Mouse (Mus musculus) left cerebral cortex, adult 11 months (tissue): ENCODE data around the gene Txlng.
"Not testable (repeated sequence)": the region's sequence is repeated elsewhere in the genome, so short reads cannot be mapped to it uniquely, and the experiment has no call there.

Experiments used
- DNase-seq: peaks from one replicate; pipeline ENCODE4 v3.0.0; 2022; ENCODE audit warnings: low spot score

The Txlng gene

DNA sequence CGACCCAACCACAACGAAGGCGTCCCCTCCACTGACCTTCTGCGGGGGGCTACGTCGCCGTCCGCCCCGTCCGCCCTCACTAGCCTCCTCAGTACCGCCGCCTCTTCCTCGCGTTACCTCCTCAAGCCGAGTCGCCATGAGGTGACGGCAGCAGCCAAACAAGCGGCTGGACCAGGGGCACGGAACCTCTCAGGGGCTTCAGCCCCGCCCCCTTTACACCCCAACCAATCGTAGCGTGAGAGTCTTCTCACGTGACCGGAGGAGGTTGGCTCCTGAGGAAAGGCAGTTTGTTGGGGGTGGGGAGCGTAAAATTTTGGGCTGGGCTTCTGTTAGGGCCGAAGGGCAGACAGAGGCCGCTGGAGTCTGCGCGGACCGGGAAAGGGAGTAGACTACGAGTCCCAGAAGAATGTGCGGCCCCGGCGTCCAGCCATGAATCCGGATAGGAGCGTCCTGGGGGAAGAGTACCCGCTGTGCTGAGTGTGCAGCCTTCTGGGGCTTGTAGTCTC lies at the start of gene Txlng:
Gene Txlng, minus strand, starts transcription at position 252 of the 506 bp plus-strand sequence.
- peak; percentile 94 for DNase-seq

GRCm38 (mm10) chrX:162878236-162878635 lies 49.0 kb upstream of the Txlng start:
- DNase-seq: no peak

GRCm38 (mm10) chrX:162873761-162874160 lies 44.5 kb upstream of the Txlng start:
- no peak for DNase-seq

- DNase-seq: no peak
Measured at GRCm38 (mm10) chrX:162871734-162872517, 42.7 kb upstream of the Txlng start.

DNA sequence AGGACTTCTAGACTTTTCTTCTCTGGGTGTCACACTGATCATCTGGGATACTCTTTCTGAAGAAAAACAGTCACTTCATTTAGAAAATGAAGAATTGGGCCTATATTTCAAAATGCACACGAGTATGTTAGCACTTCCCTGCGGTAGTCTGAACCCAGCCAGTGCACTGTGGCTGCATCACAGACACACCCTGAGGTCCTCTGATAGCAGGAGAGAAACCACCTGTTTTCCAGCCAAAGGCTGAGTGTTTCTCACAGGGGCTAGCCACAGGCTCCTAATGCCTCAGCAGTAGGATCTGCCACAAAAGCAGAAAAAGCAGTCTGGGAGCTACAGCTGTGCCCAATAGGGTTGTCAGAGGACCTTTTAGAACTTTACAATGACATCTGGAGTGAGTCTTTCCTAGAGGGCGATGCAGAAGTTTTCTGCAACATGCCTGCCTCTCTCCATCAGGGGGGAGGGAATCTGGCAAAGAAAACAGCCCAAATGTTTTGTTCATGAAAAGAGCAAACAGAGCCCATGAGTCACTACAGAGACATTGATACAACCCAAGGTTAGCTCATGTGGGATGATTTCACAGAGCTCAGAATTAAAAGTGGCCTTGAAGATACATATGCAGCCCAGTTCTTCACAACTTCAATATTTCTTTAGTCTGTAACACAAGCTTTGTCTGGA lies 39.2 kb upstream of the Txlng start:
- DNase-seq: no peak

- DNase-seq: no peak
Measured at GRCm38 (mm10) chrX:162848682-162849081, 19.4 kb upstream of the Txlng start.

DNA sequence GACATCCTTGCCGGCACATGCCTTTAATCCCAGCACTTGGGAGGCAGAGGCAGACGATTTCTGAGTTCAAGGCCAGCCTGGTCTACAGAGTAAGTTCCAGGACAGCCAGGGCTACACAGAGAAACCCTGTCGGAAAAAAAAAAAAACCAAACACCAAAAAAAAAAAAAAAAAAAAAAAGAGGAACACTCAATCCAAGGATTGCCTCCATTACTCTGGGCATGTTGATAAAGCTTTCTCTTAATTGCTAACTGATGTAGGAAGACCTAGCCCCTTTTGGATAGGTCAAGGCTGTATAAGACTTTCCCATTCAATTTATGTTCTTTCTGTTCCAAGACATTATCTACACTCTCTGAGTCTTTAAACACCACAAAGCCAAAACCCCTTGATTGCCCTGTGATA lies 16.3 kb upstream of the Txlng start:
- DNase-seq: no peak

DNA sequence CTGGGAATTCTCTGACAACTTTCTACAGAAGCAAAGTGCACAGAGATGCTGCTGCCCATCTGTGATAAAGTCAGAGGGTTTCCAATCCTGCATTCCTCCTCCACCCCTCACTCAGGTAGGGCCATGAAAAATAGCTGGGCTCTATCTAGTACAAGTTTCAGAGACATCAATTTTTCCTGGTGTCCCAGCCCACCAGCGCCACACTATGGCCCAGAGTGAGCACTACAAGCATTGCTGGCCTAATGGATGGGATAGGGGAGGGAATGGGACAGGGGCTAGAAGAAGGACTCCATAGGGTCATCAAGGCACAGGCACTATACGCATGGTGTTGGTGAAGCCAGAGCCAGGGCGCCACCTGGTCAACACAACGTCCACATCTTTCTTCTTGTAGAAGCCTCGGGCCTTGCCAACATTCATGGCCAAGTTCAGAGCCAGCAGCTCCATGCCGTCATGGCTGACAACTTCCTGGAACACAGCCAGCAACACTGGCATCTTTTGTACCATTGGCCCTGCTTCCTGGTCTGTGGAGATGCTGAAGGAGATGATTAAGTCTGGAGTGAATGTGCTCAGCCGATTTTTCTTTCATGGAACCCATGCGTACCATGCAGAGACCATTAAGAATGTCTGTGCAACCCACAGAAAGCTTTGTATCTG lies 15.3 kb upstream of the Txlng start:
- DNase-seq: no peak

GRCm38 (mm10) chrX:162832101-162832500 lies 2.8 kb upstream of the Txlng start:
- no peak for DNase-seq

GRCm38 (mm10) chrX:162831542-162831941 lies 2.3 kb upstream of the Txlng start:
- no peak for DNase-seq

GRCm38 (mm10) chrX:162831036-162831435 lies 1.8 kb upstream of the Txlng start:
- no peak for DNase-seq

- DNase-seq: not testable (repeated sequence)
Measured at GRCm38 (mm10) chrX:162830313-162830712, 1.1 kb upstream of the Txlng start.

- peak; percentile 15 for DNase-seq
Measured at GRCm38 (mm10) chrX:162829741-162830140, 487 bp upstream of the Txlng start.

GRCm38 (mm10) chrX:162828783-162829182 lies 471 bp downstream of the Txlng start:
- no peak for DNase-seq

- DNase-seq: no peak
Measured at GRCm38 (mm10) chrX:162828016-162828415, 1.2 kb downstream of the Txlng start.

DNA sequence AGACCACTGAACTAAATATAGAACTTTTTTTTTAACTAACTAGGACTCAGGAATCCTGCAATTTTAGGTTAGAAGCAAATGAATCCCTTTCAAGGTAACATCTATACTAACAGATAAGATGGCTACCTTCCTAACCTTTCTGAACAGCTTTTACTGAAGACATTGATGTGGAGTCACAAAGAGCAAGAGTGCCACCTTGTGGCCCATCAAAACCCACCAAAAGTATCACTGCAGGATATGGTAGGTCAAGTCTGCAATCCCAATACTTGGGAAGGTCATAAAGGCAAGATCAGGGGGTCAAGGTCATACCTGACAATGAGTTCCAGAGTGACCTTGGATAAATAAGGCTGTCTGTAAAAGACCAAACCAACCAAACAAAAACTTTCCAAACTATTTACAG lies 28.9 kb downstream of the Txlng start:
- DNase-seq: no peak

DNA sequence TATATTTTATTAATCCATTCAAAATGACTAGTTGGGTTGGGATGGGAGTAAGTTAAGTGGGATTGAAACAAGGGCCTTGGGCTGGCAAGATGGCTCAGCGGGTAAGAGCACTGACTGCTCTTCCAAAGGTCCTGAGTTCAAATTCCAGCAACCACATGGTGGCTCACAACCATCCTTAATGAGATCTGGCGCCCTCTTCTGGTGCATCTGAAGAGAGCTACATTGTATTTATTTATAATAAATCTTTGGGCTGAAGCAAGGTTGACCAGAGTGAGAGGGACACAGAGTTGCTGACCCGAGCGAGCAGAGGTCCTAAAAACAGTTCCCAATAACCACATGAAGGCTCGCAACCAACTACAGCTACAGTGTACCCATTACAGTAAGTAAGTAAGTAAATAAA lies 37.9 kb downstream of the Txlng start:
- DNase-seq: not testable (repeated sequence)

GRCm38 (mm10) chrX:162788372-162788771 lies 40.9 kb downstream of the Txlng start:
- no peak for DNase-seq

DNA sequence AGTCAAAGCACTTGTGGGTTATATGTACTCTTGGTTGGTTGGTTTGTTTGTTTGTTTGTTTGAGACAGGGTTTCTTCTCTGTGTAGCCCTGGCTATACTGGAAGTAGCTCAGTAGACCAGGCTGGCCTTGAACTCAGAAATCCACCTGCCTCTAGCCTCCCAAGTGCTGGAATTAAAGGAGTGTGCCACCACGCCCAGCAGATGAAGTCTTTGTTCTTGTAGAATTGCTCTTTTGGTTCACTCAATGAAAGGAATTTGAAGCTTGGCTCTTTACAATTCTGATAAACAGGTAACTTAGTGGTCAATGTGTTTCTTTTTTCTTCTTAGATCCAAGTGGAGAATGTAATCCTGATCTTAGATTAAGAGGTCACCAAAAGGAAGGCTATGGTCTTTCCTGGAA lies 58.5 kb downstream of the Txlng start:
- no peak for DNase-seq

GRCm38 (mm10) chrX:162761716-162762395 lies 67.4 kb downstream of the Txlng start:
- DNase-seq: no peak

DNA sequence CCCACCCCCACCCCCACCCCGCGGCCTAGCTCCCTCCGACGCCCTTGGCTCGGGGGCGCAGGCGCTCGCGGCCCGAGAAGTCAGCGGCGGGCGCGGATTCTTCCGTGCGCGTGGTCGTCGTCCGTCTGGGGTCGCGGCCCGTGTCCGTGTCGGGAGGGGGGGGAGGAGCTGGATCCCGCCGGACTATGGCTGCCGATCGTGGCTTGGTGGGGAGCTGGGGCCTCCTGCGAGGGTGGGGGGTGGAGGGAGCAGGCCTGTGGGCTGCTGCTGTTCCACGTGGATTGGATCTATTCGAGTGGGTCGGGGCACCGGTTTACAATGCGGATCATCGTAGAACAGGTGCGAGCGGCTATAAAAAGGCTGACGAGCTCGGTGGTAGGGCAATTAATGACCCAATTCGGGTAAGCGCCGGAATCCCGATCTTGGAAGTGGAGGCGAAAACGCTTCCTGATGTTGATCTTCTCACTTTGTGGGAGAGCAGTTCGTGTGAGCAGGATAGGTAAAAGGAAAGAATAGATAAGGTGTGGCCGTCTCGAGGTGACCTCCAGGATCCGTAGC lies 68.2 kb downstream of the Txlng start:
- DNase-seq: no peak
